In the genomic region with DNA sequence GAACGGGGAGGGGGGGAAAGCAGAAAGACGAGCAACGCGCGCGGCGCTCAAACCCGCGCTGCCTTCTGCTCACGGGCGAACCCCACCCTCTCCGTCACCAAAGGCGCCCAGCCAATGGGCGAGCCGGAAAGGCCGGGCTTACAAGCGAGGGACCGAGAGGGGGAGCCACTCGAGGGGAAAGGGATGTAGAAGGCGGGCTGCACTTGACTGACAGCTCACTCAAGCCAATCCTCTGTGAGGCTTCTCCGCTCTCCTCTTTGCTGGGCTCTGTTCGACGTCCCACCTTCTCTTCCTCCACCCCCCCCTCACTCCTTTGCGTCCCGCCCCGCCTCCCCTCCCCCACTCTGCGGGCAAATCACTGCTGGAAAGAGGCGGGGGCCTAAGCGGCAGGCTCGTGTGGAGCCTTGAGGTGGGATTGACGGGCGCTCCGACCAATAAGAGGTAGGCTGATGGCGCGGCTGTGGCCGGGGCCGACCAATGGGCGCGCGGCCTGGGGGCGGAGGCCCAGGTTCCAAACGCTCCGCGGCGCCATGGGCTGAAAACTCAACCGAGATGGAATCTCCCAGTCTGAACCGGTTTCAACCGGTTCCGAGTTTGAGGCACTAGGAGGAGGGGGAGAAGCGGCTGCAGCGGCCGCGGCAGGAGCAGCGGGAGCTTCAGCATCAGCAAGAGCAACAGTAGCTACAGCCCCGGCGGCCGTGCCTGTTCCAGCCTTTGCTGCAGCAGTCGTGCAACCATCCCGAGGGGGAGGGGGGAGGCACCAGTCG, we compare ENCODE assay signal across 7 mouse cellular contexts. TPM values are rescaled to one million over a fixed set of nuclear protein-coding genes. Genes with fewer than 3 reads are reported as not detected.
DNase-seq lines count a peak whose midpoint lies in the region; ATAC-seq lines count a peak whose summit lies in the region.

Xpo1 (plus strand) TSS at position 615 of the 767 bp plus-strand sequence.

- peak; percentile 100 for DNase-seq in adrenal gland, adult 2 months
- DNase-seq in embryo, embryonic 11.5 days (ENCODE audit: low read depth, low spot score) = peak; percentile 99
- DNase-seq in gastrocnemius, postnatal 36 days = peak; percentile 99 to 100
- DNase-seq in left cerebral cortex, postnatal 25 days (ENCODE audit: low spot score in 2 of 2) = peak; percentile 100
- peak; percentile 100 for DNase-seq in midbrain, embryonic 10.5 days (ENCODE audit: low spot score)
- DNase-seq in right cerebral cortex, postnatal 4 days = peak; percentile 100

- under 1% methylated on average over 58 of the region's 60 CpGs for WGBS in intestine, embryonic 15.5 days
- under 1% methylated on average over 58 of the region's 60 CpGs for WGBS in midbrain, embryonic 10.5 days

- H3K4me3 ChIP-seq in intestine, embryonic 15.5 days (replicated peaks) = peak within 1 kb of the TSS; percentile 75
- peak within 1 kb of the TSS; percentile 97 for H3K4me3 ChIP-seq in midbrain, embryonic 10.5 days

- H3K36me3 ChIP-seq in intestine, embryonic 15.5 days = 0 out of 2 replicates have a peak, but pooled peaks cover 2% of the 10 kb centered on the region
- H3K36me3 ChIP-seq in midbrain, embryonic 10.5 days = peaks cover 17% of the 10 kb centered on the region

- H3K4me2 ChIP-seq in intestine, embryonic 15.5 days (replicated peaks) = peak within 1 kb of the TSS; percentile 71

- peak within 1 kb of the TSS; percentile 97 for H3K9ac ChIP-seq in intestine, embryonic 15.5 days

- H3K27me3 ChIP-seq in intestine, embryonic 15.5 days (replicated peaks) = no peaks in the 10 kb centered on the region
- no peaks in the 10 kb centered on the region for H3K27me3 ChIP-seq in midbrain, embryonic 10.5 days (ENCODE audit: low read depth, poor library complexity, severe bottlenecking)

- peak; percentile 97 for ATAC-seq in intestine, embryonic 15.5 days

- peaks cover 6% of the 10 kb centered on the region for H3K4me1 ChIP-seq in intestine, embryonic 15.5 days (replicated peaks)
- H3K4me1 ChIP-seq in midbrain, embryonic 10.5 days = peaks cover 33% of the 10 kb centered on the region

- no peaks in the 10 kb centered on the region for H3K9me3 ChIP-seq in intestine, embryonic 15.5 days
- H3K9me3 ChIP-seq in midbrain, embryonic 10.5 days (replicated peaks) = no peaks in the 10 kb centered on the region

- intact Hi-C loops in gastrocnemius, postnatal 36 days (cut with DNase I) = loop anchor here (5.0 kb wide), 1 partner anchor 623 kb away; no protein-coding TSS in a partner anchor
- intact Hi-C loops in left cerebral cortex, postnatal 25 days (cut with DNase I) = loop anchor here (1.0 to 5.0 kb wide), 6 partner anchors 51 to 623 kb away; partner anchors contain the start of genes Cct4, Fam161a and Usp34

- H3K27ac ChIP-seq in intestine, embryonic 15.5 days = peak within 1 kb of the TSS; percentile 100
- peak within 1 kb of the TSS; percentile 100 for H3K27ac ChIP-seq in midbrain, embryonic 10.5 days (replicated peaks)

RNA-seq across cellular contexts. Expression of gene Xpo1, which starts in this region (rescaled TPM):
- 10 to 100 TPM; 54.1 to 57.3 TPM for total RNA-seq in adrenal gland, adult 2 months (2021)
- polyA plus RNA-seq in adrenal gland, adult 2 months (2012; rRNA removed) = 3.7 and 4.1 TPM in 2 replicates
- 10 to 100 TPM; 21.7 to 22.4 TPM for total RNA-seq in gastrocnemius, postnatal 36 days (2021)
- polyA plus RNA-seq in intestine, embryonic 15.5 days (2015; fragmentation: Nextera tagmentation; extraction: Ambion mirVana) = 72.6 and 85.0 TPM in 2 replicates
- total RNA-seq in left cerebral cortex, postnatal 25 days (2021) = 10 to 100 TPM; 67.7 to 69.2 TPM
- polyA plus RNA-seq in midbrain, embryonic 10.5 days (2016; fragmentation: Nextera tagmentation; extraction: Ambion mirVana) = 128 and 131 TPM in 2 replicates

Comparison
In these comparisons a context has a peak if more than half of its experiments do, and no peak if none do; other contexts are left out.
1. Peak in every context shown above with its lines: DNase-seq, ATAC-seq, H3K4me3 ChIP-seq and H3K27ac ChIP-seq.
2. RNA of gene Xpo1 (polyA plus RNA-seq): 128 to 131 TPM in midbrain, embryonic 10.5 days and 72.6 to 85.0 TPM in intestine, embryonic 15.5 days; 3.7 to 4.1 TPM in adrenal gland, adult 2 months; every median in the first group is over 10 times any median in the second.